Mouse (Mus musculus) C3H10T1/2 (cell line): Measurements from ENCODE around the gene 4930453N24Rik. TPM values are rescaled to one million over a fixed set of nuclear protein-coding genes. Genes with fewer than 3 reads are reported as not detected.

Source experiments
- polyA plus RNA-seq, 2 experiments: library from polyadenylated mRNA; unstranded; fragments of >200 nt; fragmentation: generic; extraction: Trizol; gene quantifications; one replicate each; pipeline ENCODE4 v1.2.1; 2012; ENCODE audit warnings: missing spikeins in 2 of 2

Gene 4930453N24Rik
- 1 to 10 TPM; 3.2 to 9.7 TPM for polyA plus RNA-seq

GRCm38 (mm10) chr16:64770521-64771430, at the start of gene 4930453N24Rik:
TSS of gene 4930453N24Rik (minus strand) at chr16:64771161.

Other genes with a start within 250 kb of the 4930453N24Rik start
- gene Csnka2ip, start 168.8 kb downstream of the 4930453N24Rik start, polyA plus RNA-seq: not detected
- under 1 TPM; 0.05 to 0.78 TPM for gene Zfp654, start 80.5 kb upstream of the 4930453N24Rik start, polyA plus RNA-seq
- 10 to 100 TPM; 12.6 to 16.1 TPM for gene Cggbp1, start 80.8 kb upstream of the 4930453N24Rik start, polyA plus RNA-seq